Mouse (Mus musculus) midbrain, embryonic 14.5 days (tissue): ENCODE measurements around the gene Ndufa11. TPM values are rescaled to one million over a fixed set of nuclear protein-coding genes. Genes with fewer than 3 reads are reported as not detected.
A peak's percentile ranks its signal among the peaks of the same experiment; 100 is the strongest.

Experiments used
- ATAC-seq: fragments of 200-750 bp; cut with Nextera tagmentation; 2 replicates; pipeline ENCODE4 v1.8.0; 2017; ENCODE audit warnings: moderate number of reproducible peaks, moderate library complexity; ENCODE audit not compliant: low FRiP score, low TSS enrichment
- DNase-seq: peaks from one replicate; pipeline ENCODE4 v3.0.0-alpha.2; 2015
- H3K27ac ChIP-seq: fragments of 300-500 bp; sonication (generic); replicated peaks from 2 replicates; pipeline ENCODE4 v1.5.1; 2014; ENCODE audit warnings: mild to moderate bottlenecking, low read depth, low read length, moderate library complexity
- H3K27me3 ChIP-seq: fragments of 300-500 bp; sonication (generic); 2 replicates; pipeline ENCODE4 v1.6.1; 2014; ENCODE audit warnings: low read length, control low read depth, mixed read lengths; ENCODE audit not compliant: control insufficient read depth, insufficient read depth
- H3K36me3 ChIP-seq: fragments of 300-500 bp; sonication (generic); 2 replicates; pipeline ENCODE4 v1.6.1; 2014; ENCODE audit warnings: low read length, control low read depth; ENCODE audit not compliant: control insufficient read depth, insufficient read depth
- H3K4me1 ChIP-seq: fragments of 300-500 bp; sonication (generic); 2 replicates; pipeline ENCODE4 v1.6.1; 2014; ENCODE audit warnings: mild to moderate bottlenecking, antibody characterized with exemption, low read length, control low read depth; ENCODE audit not compliant: control insufficient read depth, insufficient read depth
- H3K4me2 ChIP-seq: fragments of 300-500 bp; sonication (generic); 2 replicates; pipeline ENCODE4 v1.6.1; 2014; ENCODE audit warnings: mild to moderate bottlenecking, low read length, moderate library complexity
- H3K4me3 ChIP-seq: fragments of 300-500 bp; sonication (generic); replicated peaks from 2 replicates; pipeline ENCODE4 v1.5.1; 2014; ENCODE audit warnings: low read depth, low read length
- H3K9ac ChIP-seq: fragments of 300-500 bp; sonication (generic); replicated peaks from 2 replicates; pipeline ENCODE4 v1.6.1; 2014; ENCODE audit warnings: mild to moderate bottlenecking, low read length, moderate library complexity
- H3K9me3 ChIP-seq: fragments of 300-500 bp; sonication (generic); 2 replicates; pipeline ENCODE4 v1.6.1; 2016; ENCODE audit warnings: low read length, control low read depth, mixed read lengths; ENCODE audit not compliant: control insufficient read depth
- WGBS: fragments of 180-500 bp; shearing (Covaris S2); extraction: QIAGEN DNeasy Blood & Tissue Kit; methylation state at CpG from one replicate; pipeline ENCODE4 v1.1.7; 2014; 5-methylcytosine and 5-hydroxymethylcytosine counted together
- polyA plus RNA-seq: library from polyadenylated mRNA; unstranded; fragments of >200 nt; fragmentation: Nextera tagmentation; extraction: Ambion mirVana; gene quantifications from 2 replicates; pipeline ENCODE4 v1.2.1, GENCODE M21; 2014

Ndufa11 gene
- polyA plus RNA-seq, 1 experiment from 2014 or later = 478 TPM

GRCm38 (mm10) chr17:56761077-56761476 is 43.5 kb downstream of the Ndufa11 start:
- Histone ChIP-seq H3K27ac (peak overlapping the region; percentile 94; the same call in 1 of the 2 replicates), H3K4me3 (no peak overlapping the region), H3K9ac (no peak overlapping the region), H3K36me3 (no peaks in the 10 kb centered on the region), H3K4me2 (no peak overlapping the region), H3K9me3 (no peaks in the 10 kb centered on the region), H3K4me1 (peaks cover 31% of the 10 kb centered on the region), H3K27me3 (peaks cover 19% of the 10 kb centered on the region)
- WGBS = 55% methylated on average over 3 of the region's 3 CpGs
- ATAC-seq (no peak), DNase-seq (no peak)

DNA sequence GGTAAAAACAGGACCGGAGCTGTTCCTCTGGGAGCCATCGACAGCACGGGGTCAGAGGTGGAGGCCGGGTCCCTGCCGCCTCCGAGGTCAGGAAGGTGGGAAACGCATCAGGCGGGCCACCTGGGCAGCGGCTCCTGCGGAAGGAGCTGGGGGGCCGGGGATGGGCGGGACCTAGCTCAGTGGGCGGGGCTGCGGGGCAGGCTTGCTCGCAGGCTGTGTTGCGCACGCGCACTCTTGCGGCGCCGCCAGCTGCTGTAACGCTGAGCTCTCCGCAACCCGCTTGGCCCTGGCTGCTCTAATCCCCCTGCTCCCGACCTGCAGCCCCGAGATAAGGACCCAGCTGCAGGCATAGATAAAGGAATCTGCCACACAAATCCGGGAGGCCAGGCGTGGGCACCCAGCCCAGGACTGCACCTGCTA is 44.4 kb downstream of the Ndufa11 start:
- H3K36me3 ChIP-seq = peaks cover 6% of the 10 kb centered on the region
- H3K4me3 ChIP-seq = peak overlapping the region; percentile 44
- H3K4me2 ChIP-seq = peak overlapping the region; percentile 74
- peak overlapping the region; percentile 65 for H3K9ac ChIP-seq
- WGBS = 2% methylated on average over 28 of the region's 28 CpGs
- ATAC-seq (peak; percentile 54), DNase-seq (peak; percentile 98)
- H3K9me3 ChIP-seq = no peaks in the 10 kb centered on the region
- H3K27ac ChIP-seq = peak overlapping the region; percentile 94
- peaks cover 10% of the 10 kb centered on the region for H3K27me3 ChIP-seq
- H3K4me1 ChIP-seq = peaks cover 28% of the 10 kb centered on the region

DNA sequence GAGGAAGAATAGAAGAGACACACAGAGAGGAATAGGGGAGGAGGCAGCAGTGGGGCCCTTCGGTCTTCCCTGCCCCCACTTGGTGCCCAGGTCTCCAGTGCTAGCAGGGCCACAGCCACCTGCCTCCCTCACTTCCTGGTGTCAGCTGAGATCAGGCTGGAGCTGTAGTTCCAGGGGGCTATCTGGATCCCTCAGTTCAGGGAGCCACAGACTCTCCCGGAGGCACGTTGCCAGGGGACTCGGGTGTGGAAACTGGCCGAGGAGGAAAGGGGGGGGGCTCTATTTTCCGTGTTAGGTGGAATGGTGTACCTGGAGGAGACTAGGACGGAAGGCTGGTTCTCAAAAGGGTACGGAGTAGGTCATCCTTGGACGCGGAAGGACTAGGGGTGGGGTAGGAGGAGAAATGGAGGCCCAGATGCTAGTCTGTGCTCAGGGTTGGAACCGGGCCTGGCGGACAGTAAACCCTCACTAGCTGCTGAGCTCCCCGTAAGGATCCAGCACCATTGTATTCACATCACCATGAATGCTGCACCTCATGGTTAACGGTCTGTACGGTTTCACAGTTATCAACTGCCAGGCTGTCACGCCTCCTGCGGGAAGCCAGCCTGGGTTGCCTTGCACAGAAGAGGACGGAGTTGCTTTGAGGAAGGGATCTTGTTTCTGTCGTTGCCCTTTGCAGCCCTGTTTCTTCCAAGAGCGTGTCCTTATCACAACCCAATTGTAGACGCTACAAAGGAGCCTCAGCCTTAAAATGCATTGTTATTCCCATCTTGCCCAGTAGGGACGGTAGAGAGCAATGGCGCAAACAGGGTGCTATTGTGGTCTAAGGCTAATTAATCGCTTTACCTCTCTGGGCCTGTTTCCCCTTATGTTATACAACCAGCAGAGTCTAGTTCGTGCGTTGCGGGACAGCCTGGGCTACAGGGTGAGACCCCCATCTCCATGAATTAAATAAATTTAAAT is 45.5 kb downstream of the Ndufa11 start:
- DNase-seq (peak; percentile 70), ATAC-seq (no peak)
- Histone ChIP-seq H3K9ac (peak overlapping the region; percentile 65; the same call in 1 of the 2 replicates), H3K9me3 (no peaks in the 10 kb centered on the region), H3K27me3 (no peaks in the 10 kb centered on the region; the same call in 1 of the 2 replicates), H3K36me3 (peaks cover 16% of the 10 kb centered on the region), H3K4me2 (peak overlapping the region; percentile 74), H3K4me3 (peak overlapping the region; percentile 44; the same call in 1 of the 2 replicates), H3K27ac (peak overlapping the region; percentile 94), H3K4me1 (peaks cover 23% of the 10 kb centered on the region)
- WGBS = 46% methylated on average over 27 of the region's 27 CpGs

DNA sequence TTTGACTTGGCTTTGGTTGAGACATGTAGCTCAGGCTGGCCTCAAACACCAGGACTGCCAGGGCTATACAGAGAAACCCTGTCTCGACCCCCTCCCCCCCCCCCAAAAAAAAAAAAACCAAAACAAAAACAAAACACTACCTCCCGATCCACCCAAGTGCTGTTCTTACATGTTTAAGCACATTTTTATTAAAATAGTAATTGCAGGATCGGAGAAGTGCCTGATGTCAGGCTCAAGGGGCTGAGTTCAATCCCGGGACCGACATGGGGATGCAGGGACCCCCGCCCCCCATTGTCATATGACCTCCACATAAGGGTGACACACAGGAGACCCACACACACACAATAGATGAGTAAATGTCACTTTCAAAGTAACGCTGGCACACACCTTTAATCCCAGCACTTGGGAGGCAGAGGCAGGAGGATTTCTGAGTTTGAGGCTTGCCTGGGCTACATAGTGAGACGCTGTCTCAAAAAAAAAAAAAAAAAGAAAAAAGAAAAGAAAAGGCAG is 46.2 kb downstream of the Ndufa11 start:
- H3K4me2 ChIP-seq = peak overlapping the region; percentile 62
- H3K36me3 ChIP-seq = peaks cover 24% of the 10 kb centered on the region
- no peaks in the 10 kb centered on the region for H3K9me3 ChIP-seq
- H3K27me3 ChIP-seq = no peaks in the 10 kb centered on the region
- ATAC-seq = no peak
- H3K9ac ChIP-seq = no peak overlapping the region
- no peak for DNase-seq
- H3K27ac ChIP-seq = peak overlapping the region; percentile 94; the same call in 1 of the 2 replicates
- H3K4me3 ChIP-seq = peak overlapping the region; percentile 72; the same call in 1 of the 2 replicates
- WGBS = 79% methylated on average over 8 of the region's 8 CpGs
- peaks cover 23% of the 10 kb centered on the region for H3K4me1 ChIP-seq

DNA sequence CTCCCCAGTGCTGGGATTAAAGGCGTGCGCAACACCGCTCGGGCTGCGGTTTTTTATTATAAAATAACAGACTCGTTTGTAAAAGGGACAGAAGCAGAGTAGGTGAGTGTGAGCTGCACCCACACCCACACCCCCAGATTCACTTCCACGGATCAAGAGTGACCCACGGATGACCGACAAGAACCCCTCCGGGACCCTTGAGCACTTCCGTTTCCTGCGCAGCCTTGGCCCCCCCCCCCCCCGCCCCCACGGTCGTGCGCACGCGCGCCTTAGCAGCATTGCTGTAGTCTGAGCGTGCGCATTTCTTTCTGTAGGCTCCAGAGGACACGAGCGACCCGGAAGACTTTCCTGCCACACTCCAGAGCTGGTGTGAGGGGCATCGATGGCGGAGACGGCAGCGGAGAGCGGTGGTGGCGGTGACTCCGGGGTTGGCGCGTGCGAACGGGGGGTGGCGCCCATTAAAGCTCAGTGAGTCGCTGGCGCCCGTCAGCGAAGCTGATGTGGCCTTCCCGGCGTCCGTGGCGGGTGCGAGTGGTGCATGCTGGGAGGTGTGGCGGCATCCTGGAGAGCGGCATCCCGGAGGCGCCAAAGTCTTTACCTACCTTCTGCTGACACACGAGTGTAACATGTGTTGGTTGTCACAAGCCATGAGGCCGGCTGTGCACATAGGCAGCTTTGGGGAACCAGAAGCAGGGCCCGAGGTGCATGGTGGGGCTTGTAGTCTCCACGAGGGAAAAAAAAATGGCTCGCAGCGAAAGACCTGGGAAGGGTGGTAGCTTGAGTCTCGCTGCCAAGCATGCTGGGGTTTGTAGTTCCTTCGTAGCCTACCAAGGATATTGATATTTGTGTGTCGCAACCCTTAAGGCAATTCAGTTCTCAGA is 47.1 kb downstream of the Ndufa11 start, which contains the start of gene Dus3l:
Dus3l (plus strand) TSS at position 284 of the 881 bp plus-strand sequence.
- peaks cover 33% of the 10 kb centered on the region for H3K36me3 ChIP-seq
- peak within 1 kb of the TSS; percentile 72 for H3K4me3 ChIP-seq
- H3K27me3 ChIP-seq = no peaks in the 10 kb centered on the region
- DNase-seq (peak; percentile 95), ATAC-seq (peak; percentile 80)
- peak within 1 kb of the TSS; percentile 62 for H3K4me2 ChIP-seq
- WGBS = 2% methylated on average over 58 of the region's 58 CpGs
- no peaks in the 10 kb centered on the region for H3K9me3 ChIP-seq
- peaks cover 23% of the 10 kb centered on the region for H3K4me1 ChIP-seq
- H3K27ac ChIP-seq = peak within 1 kb of the TSS; percentile 95
- H3K9ac ChIP-seq = peak within 1 kb of the TSS; percentile 73

- peak overlapping the region; percentile 73; the same call in 1 of the 2 replicates for H3K9ac ChIP-seq
- peak overlapping the region; percentile 72 for H3K4me3 ChIP-seq
- H3K4me1 ChIP-seq = peaks cover 23% of the 10 kb centered on the region
- H3K27ac ChIP-seq = peak overlapping the region; percentile 95; the same call in 1 of the 2 replicates
- WGBS = 58% methylated on average over 12 of the region's 12 CpGs
- DNase-seq (no peak), ATAC-seq (peak; percentile 1; the same call in 1 of the 2 replicates)
- H3K27me3 ChIP-seq = no peaks in the 10 kb centered on the region
- peak overlapping the region; percentile 62 for H3K4me2 ChIP-seq
- peaks cover 40% of the 10 kb centered on the region for H3K36me3 ChIP-seq
- no peaks in the 10 kb centered on the region for H3K9me3 ChIP-seq
These were observed 47.9 kb downstream of the Ndufa11 start for GRCm38 (mm10) chr17:56765431-56765830.

GRCm38 (mm10) chr17:56766631-56767405 is 49.3 kb downstream of the Ndufa11 start:
- Histone ChIP-seq H3K27me3 (no peaks in the 10 kb centered on the region), H3K27ac (no peak overlapping the region), H3K36me3 (peaks cover 45% of the 10 kb centered on the region), H3K9me3 (no peaks in the 10 kb centered on the region), H3K4me3 (no peak overlapping the region), H3K9ac (no peak overlapping the region), H3K4me2 (no peak overlapping the region), H3K4me1 (peaks cover 16% of the 10 kb centered on the region)
- WGBS = 93% methylated on average over 27 of the region's 27 CpGs
- no peak for ATAC-seq
- DNase-seq = no peak
